Mouse (Mus musculus) c-Kit-negative CD71-positive TER-119-positive erythroid progenitor cells, embryonic 14.5 days (primary cell): ENCODE data around the gene Krt6a.
"Not testable (repeated sequence)": the region's sequence is repeated elsewhere in the genome, so short reads cannot be mapped to it uniquely, and the experiment has no call there.

Experiments used
- DNase-seq: peaks from one replicate; pipeline ENCODE4 v3.0.0-alpha.2; 2013; ENCODE audit warnings: low read depth, low spot score

Gene Krt6a

GRCm38 (mm10) chr15:101694207-101694606, at the start of gene Krt6a:
Gene Krt6a, minus strand, starts transcription at chr15:101694307.
- DNase-seq, result no peak

- no peak for DNase-seq
These were observed 48.6 kb upstream of the Krt6a start, which contains the start of gene Krt71 for GRCm38 (mm10) chr15:101742711-101743110. Gene Krt71, minus strand, starts transcription at chr15:101743109.

DNA sequence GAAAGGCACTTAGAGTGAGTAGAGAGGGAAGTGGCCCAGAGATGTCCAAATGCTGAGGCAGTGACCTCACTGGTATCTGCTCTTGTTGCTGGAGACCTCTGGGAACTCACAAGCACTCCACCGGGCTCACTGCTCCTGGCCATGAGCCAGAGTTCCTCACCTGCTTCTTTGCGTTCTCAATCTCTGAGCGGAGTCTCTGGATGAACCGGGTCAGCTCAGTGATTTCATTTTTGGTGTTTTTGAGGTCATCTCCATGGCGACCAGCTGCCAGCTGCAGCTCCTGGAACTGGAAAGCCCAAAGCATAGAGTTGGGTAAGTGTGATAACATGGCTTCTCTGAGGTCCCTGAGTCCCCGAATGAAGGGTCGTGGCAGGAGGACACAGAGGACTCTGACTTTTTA, 43.7 kb upstream of the Krt6a start:
- DNase-seq, result no peak

DNA sequence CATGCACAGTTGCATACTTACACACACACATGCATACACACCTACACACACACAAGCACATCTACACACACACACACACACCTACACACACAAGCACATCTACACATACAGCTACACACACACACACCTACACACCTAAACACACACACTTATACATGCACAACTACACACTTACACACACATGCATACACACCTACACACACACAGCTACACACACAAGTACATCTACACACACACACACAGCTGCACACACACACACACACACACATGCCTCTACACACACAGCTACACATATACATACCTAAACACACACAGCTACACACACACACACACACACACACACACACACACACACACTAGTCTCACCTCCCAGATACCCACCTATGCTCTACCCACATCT, 36.5 kb upstream of the Krt6a start:
- no peak for DNase-seq

GRCm38 (mm10) chr15:101724686-101725085, 30.6 kb upstream of the Krt6a start:
- no peak for DNase-seq

DNA sequence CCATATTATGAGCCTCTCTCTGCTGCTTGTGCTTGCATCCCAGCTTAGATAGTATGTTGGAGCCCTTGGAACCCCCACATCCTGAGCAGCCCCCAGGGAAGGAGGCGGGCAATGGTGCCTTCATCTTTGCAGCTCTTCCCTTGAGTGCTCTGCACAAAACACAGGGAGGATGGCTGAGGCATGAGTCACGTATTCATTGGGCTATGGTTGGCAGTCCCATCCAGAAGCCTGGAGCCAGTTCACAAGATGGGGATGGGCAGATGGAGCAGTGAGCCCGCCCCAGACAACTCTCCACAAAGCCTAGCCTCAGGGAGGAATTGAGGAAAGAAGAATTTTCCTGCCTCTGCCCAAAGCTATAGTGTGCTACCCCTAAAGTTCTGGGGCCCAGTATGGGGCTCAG, 21.7 kb upstream of the Krt6a start:
- no peak for DNase-seq

DNA sequence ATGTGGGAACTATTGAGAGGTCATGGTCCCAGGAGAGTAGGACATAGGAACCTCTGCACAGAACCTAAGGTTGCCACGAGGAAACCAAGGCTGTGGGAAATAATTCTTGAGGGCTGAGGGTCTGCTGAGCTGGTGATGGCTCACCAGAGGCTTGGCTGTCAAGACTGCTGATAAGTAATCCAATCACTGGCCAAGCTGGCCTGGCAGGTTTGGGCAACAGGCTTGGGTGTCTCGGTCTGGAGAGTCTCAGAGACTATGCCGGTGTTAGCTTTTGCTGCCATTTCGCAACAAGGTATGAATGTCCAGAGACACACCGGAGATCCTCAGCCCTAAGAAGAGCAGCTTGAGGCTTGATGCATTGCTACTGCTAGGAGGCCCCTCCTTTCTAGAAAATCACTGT, 20.2 kb upstream of the Krt6a start:
- DNase-seq, result no peak

- DNase-seq, result no peak
These were observed 19.6 kb upstream of the Krt6a start for GRCm38 (mm10) chr15:101713731-101714130.

- no peak for DNase-seq
These were observed 18.6 kb upstream of the Krt6a start, which contains the start of gene Krt5 for GRCm38 (mm10) chr15:101712720-101713119. Gene Krt5, minus strand, starts transcription at chr15:101712898.

GRCm38 (mm10) chr15:101708683-101709082, 14.6 kb upstream of the Krt6a start:
- DNase-seq, result no peak

DNA sequence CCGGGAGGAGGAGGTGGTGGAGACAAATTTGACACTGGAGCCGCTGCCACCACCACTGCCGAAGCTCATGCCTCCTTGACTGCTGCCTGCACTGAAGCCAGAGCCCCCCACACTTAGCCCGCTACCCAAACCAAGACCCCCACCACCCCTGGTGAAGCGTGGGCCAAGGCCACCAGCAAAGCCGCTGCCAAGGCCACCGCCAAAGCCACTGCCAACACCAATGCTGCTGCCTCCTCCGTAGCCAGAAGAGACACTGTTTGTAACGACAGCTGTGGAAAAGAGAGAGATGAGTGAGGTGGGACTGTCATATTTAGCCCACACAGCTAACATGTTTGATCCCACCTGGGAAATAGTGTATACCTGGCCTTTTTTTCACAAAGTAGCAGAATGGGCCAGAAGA, 13.3 kb upstream of the Krt6a start:
- DNase-seq, result no peak

GRCm38 (mm10) chr15:101704066-101704465, 10.0 kb upstream of the Krt6a start:
- no peak for DNase-seq

- DNase-seq, result no peak
These were observed 8.3 kb upstream of the Krt6a start for GRCm38 (mm10) chr15:101702380-101702779.

DNA sequence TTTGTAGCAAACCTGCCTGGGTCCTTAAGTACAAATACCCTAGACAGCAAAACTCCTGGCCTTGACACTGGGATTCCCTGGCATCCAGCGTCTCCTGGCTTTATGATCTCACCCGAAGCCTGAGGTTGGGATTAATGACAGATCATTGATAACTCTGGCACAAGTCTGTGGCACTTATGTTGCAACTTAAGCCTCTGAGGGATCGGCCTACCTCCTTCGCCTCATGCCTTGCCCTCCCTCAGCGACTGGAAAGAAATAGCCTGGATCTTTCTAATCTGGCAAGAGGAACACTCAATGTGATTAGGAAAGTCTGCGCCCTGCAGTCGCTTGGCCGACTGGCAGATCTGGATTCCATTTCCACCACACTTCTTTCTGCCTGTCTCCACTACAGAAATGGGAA, 5.8 kb upstream of the Krt6a start:
- no peak for DNase-seq

- DNase-seq, result no peak
These were observed 5.1 kb upstream of the Krt6a start for GRCm38 (mm10) chr15:101699192-101699591.

- no peak for DNase-seq
These were observed 3.5 kb upstream of the Krt6a start for GRCm38 (mm10) chr15:101697326-101698188.

DNA sequence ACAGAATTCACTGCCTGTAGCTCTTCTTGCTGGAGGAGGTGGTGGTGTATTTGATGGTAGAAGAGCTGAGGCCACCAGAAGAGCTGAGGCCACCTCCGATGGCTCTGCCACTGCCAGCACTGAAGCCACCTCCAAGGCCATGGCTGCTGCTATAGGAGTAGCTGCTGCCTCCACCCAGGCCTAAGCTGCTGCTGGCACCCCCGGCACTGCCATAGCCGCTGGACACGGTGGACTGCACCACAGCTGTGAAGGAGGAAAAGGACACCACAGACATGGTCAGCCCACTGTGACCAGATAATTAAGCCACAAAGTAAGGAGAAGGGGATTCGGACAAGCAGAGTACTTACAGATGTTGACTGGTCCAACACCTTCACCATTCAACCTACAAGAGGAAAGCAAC, 3.6 kb downstream of the Krt6a start:
- DNase-seq, result not testable (repeated sequence)

DNA sequence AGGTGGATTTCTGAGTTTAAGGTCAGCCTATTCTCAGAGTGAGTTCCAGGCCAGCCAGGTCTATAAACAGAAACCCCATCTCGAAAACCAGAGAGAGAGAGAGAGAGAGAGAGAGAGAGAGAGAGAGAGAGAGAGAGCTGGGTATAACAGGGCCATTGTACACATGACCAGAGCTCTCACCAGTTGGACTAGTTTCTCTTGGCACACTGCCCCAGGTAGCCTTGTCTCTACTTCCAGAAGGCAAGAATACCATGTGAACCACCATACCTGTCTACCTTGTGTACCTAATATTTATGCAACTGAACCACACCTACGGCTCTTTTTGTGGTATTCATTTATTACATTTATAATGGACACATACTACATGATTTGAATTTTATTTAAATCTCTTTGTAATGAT, 5.9 kb downstream of the Krt6a start:
- no peak for DNase-seq

- no peak for DNase-seq
These were observed 13.9 kb downstream of the Krt6a start, which contains the start of gene Krt6b for GRCm38 (mm10) chr15:101680187-101680586. Gene Krt6b, minus strand, starts transcription at chr15:101680287.

DNA sequence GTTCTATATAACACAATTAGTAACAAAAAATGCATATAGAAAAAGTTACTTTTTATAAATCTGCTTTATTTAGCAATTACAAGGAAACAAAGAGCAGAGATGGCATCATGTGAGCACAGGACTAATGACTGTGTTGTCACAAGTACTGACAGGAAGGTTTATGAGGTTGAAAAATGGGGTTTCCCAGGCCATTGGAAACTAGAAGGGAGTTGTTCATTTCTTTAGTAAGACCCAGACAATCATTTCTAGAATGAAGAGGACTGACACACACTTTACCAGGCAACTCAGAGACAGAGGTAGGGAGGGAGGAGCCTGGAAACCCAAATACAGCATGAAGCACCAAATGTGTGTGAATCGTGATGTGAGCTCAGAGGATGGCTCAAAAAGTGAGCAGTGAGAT, 18.1 kb downstream of the Krt6a start:
- no peak for DNase-seq

GRCm38 (mm10) chr15:101652736-101653265, 41.3 kb downstream of the Krt6a start:
- DNase-seq, result no peak

- DNase-seq, result no peak
These were observed 46.8 kb downstream of the Krt6a start, which contains the start of gene Gm5478 for GRCm38 (mm10) chr15:101647280-101647679. Gene Gm5478, minus strand, starts transcription at chr15:101647380.
